Mouse (Mus musculus): ENCODE measurements around the gene Gm21366.
"Not testable (repeated sequence)": the region's sequence is repeated elsewhere in the genome, so short reads cannot be mapped to it uniquely, and the experiment has no call there.

The Gm21366 gene

DNA sequence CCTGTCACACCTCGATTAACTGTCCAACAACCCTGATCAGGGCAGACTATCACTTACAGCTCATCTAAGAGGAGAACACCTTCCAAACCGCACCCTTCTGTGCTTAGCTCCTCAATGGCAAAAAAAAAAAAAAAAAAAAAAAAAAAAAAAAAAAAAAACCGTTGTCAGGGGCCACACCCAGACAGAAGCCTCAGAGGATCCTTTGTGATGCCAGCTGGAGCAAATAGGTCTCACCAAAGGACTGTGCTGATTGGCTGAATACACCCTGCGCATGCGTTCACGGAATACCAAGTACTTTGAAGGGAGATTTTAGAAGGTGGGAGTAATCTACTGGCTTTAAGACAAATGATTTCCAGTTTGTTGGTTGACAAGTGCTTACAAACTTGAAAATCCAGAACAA is at the start of gene Gm21366:
Gene Gm21366, minus strand, starts transcription at position 101 of the 400 bp plus-strand sequence.
- DNase-seq (ENCODE audit: low spot score) = not testable (repeated sequence)

All from yolk sac, embryonic 10.5 days (tissue).